Mouse (Mus musculus) cerebellum, adult 18-20 months (tissue): ENCODE data around the gene Rbbp6.

ENCODE experiments used
- DNase-seq, 2 experiments: peaks; one replicate each; pipeline ENCODE4 v3.0.0; 2021

Rbbp6 gene

DNA sequence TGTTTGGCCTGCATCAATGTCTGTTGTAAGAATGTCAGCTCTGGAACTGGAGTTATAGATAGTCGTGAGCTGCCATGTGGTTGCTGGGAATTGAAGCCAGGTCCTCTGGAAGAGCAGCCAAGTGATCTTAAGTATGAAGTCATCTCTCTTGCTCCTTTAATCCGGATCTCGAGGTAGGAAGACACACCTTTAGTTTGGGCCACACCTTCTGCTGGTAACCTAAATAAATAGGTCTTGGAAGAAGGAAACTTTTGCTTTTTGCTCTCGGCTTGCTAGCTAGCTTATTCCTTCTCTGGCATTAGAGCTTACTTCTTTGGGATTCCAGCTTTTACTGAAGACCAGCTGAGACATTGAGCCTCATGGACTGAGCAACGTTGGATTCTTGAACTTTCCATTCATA is at the start of gene Rbbp6:
Rbbp6 (plus strand) TSS at position 301 of the 400 bp plus-strand sequence.
- DNase-seq, result no peak

GRCm38 (mm10) chr7:122919728-122920582 is 45.5 kb upstream of the Rbbp6 start:
- peak; percentile 42 to 56 for DNase-seq

- DNase-seq, result no peak
These were observed 43.9 kb upstream of the Rbbp6 start for GRCm38 (mm10) chr7:122921537-122921936.

DNA sequence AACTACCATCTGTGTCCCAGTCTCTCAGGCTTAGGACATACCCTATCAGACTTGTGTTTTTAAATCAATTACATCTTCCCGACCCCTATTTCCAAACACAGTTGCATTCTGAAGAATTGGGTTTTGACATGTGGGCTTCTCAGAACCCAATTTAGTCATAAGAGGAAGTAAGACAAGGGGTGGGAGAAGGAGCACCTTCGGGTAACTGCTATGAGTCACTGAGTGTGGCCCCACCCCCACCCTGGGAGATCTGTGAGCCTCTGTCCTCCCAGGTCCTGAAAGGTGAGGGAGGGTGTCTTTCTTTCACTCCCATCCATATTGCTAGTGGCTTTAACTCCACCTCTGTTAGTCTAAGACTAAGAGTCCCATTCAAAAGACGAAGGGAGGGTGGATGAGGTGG is 41.2 kb upstream of the Rbbp6 start:
- DNase-seq, result no peak

GRCm38 (mm10) chr7:122930494-122930893 is 35.0 kb upstream of the Rbbp6 start:
- no peak for DNase-seq

- no peak for DNase-seq
These were observed 33.3 kb upstream of the Rbbp6 start for GRCm38 (mm10) chr7:122932171-122932570.

GRCm38 (mm10) chr7:122936626-122937025 is 28.9 kb upstream of the Rbbp6 start:
- DNase-seq, result no peak

DNA sequence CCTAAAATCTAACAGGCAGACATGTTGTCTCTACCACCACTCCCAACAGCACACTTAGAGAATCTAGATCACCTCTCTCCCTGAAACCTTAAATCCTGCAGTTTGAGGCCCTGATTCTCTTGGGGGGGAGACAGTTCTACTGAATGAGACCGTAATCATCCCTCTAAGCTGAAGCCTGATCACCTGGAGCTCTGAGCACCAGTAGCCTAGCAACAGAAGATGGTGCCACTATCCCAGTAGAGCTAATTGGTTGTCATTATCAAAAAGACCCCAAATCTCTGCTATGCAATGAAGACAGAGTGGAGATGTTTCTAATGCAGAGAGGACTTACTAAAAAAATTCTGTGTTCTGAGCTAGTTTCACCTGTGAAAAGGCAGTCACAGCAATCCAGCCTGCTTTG is 27.3 kb upstream of the Rbbp6 start:
- DNase-seq, result no peak

GRCm38 (mm10) chr7:122939181-122939580 is 26.3 kb upstream of the Rbbp6 start:
- DNase-seq, result no peak

- no peak for DNase-seq
These were observed 25.0 kb upstream of the Rbbp6 start for GRCm38 (mm10) chr7:122940371-122941075.

GRCm38 (mm10) chr7:122942111-122942510 is 23.4 kb upstream of the Rbbp6 start:
- DNase-seq, result no peak

- peak; percentile 83 to 85 for DNase-seq
These were observed 20.3 kb upstream of the Rbbp6 start for GRCm38 (mm10) chr7:122945149-122945548.

GRCm38 (mm10) chr7:122949268-122949667 is 16.2 kb upstream of the Rbbp6 start:
- no peak for DNase-seq

GRCm38 (mm10) chr7:122951464-122951863 is 14.0 kb upstream of the Rbbp6 start:
- DNase-seq, result no peak

DNA sequence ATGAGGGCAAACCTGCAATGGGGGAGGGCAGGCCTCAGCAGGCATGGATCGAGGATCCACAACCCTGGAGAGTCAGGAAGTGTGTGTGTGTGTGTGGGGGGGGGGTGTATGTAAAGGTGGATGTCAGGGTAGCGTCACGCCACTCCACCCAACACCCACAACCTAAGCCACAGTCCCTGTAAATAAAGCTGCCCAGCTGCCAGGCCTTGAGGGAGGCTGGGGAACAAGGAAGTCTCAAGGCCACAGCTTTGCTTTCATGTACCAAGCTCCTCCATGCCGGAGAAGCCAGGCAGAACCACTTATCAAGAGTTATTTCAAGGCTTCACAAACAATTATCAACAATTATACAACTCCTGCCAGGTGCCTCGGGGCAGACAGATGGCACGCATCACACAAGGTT is 13.4 kb upstream of the Rbbp6 start:
- DNase-seq, result peak; percentile 16 to 21

GRCm38 (mm10) chr7:122954451-122955225 is 10.8 kb upstream of the Rbbp6 start:
- DNase-seq, result no peak

DNA sequence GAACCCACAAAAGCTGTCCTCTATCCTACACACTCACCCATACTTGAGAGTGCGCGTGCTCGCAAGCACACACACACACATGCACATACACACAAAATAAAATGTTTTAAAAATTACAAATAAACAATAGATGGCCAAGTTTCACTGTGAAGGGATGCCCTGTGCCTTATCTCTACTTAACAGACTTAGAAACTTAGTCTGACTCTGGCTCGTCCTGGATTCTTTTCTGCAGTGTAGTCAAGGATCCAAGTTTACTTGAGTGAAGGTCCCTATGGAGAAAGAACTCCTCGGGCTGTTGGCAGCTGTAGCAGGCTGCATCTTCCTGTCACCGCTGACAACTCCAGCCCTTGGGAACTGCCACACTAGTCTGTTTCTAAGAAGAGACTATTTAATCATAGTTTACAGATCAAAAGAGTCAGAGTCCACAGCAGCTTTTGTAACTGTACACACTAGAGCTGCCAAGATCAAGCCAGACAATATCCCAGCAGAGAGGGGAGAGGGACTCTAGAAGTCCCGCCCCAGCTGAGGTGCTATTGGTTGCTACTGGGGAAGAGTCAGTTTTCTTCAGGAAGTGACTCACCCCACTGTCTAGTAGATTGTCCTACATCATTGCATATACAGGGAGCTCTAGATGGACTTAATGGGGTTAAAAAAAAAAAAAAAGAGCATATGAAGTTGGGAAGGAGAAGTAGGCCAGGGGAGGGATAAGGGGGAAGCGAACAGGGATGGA is 10.1 kb upstream of the Rbbp6 start:
- DNase-seq, result no peak

DNA sequence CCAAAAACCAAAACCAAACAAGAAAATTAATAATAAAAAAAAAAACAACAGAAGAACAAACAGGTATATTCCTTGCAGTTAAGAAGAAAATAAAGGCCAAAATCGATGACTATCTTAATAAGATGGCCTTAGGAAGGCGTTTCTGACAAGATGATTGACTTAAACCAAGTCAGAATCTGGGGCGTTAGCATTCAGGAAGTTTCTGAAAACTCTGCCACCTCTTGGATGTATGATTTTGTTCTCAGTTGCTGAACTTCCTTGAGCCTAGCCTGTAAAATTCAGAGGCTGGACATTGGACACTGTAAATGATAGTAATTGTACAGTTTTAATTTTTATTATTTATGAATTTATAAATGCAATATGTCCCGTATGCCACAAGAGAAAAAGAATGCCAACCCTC is 3.3 kb downstream of the Rbbp6 start:
- DNase-seq, result no peak

DNA sequence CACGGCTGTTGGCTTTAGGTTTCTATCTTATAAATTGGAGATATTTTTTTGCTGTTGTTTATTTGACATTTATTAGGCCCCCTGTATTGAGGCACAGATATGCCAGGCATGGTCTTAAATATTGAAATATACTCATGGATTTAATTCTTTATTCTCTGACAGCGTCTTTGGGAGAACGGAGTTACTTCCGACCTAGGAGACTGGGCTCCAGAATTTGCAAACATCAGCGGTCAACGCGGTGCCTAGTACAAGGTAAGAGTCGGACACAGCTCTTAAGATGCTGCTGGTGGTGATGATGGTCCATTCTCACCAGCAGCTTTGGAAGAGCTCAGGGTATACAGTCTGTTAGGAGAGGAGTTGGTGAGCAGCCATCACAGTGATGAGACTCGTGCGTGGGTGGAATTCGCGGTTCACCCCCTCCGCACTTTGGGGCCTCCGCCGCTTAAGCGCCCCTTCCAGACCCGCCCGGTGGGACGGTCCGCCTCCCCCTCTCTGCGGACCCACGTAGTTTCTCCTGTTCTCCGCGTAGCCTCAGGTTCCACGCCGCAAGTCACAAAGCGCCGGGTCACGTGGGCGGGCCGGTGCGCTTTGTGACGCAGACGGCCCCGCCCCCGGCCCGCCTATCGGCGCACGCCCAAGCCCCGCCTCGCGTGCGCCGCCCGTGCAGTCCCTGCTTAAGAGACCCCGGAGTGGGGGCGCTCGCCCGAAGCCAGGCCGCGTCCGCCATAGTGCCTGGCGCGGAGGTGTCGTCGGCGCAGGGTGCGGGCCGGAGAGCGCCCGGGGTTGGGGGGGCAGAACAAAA is 3.9 kb downstream of the Rbbp6 start:
- DNase-seq, result peak; percentile 92 to 98

GRCm38 (mm10) chr7:122970119-122970781 is 4.8 kb downstream of the Rbbp6 start:
- DNase-seq, result peak; percentile 48 to 71

DNA sequence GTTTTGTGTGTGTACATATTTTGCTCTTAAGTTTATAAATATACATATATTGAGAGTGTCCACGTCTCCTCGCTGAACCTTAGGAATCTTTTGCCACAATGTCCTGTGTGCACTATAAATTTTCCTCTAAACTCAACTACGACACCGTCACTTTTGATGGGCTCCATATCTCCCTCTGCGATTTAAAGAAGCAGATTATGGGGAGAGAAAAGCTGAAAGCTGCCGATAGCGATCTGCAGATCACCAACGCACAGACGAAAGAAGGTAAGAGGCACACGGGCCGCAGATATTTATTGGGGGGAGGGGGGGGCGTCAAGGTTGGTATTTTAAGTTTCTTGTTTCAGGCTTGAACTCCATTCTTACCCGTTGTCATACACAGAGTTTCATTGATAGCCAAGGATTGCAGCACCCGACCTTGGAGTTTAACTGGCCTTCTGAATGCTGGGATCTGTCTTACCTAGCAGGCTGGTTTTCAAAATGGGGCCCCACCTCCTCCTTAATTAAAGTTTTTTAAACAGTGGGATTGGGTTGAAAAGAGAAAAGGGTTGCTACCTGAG is 5.5 kb downstream of the Rbbp6 start:
- DNase-seq, result no peak
